Mouse (Mus musculus): ENCODE data around the gene Jak1.

Jak1 gene

DNA sequence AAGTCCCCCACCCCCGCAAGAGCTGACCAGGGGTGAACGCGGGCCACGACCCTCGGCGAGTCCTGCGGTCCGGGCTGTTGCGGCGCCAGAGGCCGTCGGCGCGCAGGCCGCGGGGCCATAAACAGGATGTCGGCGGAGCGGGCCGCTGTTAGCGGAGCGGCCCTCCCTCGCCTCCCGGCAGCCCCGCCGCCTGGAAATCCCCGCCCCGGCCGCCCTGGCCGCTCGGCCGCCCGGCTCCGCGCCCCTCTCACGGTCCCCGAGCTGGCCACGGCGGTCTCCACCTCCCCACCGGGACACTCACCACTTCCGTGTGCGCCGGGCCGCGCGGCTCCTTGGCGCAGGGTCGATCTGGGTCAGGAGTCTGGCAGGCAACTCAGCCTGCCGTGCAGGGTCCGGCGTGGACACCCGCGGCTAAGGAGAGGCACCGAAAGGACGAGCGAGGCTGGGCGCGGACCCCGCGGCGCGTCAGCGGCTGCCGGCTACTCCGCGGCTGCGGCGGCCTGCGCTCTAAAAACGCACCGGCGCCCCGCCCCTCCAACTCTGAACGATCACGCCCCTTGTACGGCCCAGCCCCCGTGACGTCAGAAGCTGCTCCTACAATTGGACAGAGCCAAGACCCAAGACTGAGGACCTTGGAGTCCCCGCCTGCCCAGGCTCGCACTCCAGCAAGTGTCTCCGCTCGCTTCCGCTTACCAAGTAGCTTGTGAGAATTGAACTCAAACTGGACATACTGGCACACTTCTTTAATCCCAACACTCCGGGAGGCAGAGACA, at the start of gene Jak1:
Gene Jak1 (minus strand): TSS at position 542 of the 773 bp plus-strand sequence.
- peak; percentile 98 for DNase-seq

DNA sequence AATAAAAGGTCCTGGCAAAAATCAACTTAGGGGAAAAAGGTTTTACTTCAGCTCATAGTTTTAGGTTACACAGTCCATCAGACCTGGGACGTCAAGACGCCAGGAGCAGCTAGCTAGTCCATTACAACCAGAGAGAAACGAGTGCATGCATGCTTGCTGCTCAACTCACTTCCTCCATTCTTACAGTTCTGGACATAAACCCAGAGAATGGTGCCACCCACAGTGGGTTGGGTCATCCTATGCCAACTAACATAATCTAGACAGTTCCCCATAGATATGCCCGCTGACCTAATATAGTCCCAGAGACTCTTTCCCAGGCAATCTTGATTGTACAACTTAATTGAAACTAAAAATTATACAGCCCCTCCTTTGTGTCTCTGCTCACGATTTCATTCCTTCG, 47.0 kb upstream of the Jak1 start:
- DNase-seq: no peak

DNA sequence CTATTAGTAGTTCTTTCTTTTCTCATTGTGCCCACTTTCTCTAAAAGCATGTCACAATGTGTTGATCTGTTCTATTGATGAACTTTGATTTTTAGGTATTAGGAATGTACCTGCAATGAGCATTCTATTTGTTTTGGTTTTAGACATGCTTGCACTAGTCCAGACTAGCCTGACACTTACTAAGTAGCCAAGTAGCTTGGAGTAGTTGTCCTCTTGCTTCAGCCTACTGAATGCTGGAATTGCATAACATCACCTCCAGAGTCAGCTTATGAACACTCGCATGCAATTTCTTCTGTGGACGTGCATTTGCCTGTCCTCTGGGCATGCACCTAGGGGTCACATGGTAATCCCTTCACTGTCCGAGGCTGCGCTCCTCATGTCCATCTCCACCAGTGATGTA, 43.1 kb upstream of the Jak1 start:
- no peak for DNase-seq

DNA sequence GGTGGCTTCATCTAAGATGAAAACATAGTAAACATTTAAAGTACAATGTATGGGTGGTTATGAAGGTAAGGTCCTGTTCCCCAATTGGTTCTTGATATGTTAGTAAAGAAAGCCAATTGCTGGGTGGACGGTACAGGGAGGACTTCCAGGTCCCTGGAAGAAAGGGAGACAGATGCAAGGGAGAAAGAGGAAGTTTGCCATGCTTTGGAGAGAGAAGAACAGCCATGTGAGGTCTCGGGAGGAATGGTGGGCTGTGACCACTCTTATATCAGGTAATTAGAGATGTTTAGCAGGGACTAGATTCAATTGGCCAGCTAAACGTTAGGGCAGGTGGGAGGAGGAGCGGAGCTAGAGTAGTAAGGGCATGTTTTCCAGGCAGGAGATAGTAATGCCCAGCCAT, 42.2 kb upstream of the Jak1 start:
- no peak for DNase-seq

DNA sequence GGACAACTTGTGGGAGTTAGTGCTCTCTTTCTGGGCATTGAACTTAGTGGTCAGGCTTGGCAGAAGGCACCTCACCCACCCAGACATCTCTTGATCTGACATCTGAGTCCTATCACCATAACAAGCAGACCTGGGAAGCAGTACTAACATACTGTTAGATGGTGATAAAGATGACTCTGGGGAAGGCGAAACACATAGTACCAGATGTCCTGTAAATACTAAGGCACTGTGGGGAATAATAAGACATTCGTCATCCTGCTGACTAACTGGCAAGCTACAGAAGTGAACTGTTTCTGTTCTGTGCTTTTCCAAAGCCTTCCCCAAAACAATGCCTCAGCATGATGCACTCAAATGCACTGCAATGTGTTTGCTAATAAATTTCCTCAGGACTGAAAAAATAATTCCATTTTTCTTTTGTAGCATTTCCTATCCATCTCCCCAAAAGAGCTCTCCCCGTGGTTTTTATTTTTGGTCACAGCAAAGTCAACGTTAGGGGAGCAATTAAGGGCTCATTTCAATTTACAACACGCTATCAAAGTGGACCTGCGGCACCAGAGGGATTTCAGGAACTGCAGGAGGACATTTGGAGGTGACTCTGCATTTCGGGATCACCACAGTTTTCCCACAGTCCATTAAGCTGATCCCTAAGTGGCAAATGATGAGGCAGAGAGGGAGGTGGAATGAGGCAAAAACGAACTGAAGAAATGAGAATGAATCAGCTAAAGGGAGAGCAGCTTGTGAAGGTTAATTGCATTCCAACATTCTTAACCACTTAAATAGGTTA, 41.2 kb upstream of the Jak1 start:
- no peak for DNase-seq

DNA sequence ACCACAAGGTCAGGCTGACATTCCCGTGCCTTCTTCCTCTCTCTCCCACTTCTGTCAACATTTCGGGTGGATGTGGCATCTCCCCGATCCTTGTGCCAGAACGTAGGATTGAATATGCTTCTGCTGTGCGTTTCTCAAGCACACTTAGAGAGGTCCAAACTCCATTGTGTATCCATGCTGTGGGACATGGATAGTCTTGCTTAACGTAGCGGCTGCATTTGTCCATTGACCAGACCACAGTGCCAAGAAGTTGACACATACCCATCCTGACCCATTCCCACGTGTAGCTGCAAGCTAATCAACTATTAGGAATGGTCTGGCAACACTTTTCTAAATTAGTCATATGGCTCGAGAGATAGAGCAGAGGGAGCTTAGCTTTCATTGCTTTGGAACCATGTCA, 40.0 kb upstream of the Jak1 start:
- no peak for DNase-seq

DNA sequence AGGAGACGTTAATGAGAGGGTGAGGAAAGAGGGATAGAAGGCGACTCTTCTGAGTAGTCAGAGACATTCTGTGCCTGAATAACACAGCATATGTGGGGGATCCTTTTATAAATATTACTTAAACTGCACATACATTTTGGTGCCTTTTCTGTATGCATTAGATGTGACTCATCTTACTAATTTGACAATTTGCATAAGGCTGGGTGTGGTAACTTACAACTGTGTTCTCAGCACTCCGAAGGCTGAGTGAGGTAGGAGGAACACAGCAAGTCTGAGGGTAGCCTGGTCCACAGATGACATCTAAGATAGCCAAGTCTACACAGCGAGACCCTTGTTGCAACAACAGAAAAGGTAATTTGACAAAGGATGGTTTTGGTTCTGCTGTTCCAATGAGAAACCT, 39.0 kb upstream of the Jak1 start:
- no peak for DNase-seq

DNA sequence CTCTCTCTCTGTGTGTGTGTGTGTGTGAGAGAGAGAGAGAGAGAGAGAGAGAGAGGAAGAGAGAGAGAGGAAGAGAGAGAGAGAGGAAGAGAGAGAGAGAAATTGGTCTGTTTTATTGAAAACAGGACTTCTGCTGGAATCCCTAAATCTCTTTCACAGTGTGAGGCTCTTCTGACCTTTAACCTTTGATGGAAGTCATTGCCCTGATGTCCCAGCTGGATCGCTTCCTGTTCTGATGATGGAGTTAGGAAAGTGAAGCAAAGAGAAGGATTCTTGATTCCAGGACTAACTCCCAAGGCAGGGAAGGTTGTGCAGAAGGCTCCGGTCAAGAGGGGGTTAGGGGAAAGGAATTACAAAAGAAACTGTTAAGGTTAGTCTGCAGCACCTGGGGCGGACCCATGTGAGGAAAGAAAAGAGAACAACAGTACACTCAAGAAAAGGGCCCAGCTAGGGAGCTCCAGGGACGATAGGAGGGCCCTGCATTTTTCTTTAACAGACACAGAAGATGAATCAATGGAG, 35.4 kb upstream of the Jak1 start:
- DNase-seq: no peak

DNA sequence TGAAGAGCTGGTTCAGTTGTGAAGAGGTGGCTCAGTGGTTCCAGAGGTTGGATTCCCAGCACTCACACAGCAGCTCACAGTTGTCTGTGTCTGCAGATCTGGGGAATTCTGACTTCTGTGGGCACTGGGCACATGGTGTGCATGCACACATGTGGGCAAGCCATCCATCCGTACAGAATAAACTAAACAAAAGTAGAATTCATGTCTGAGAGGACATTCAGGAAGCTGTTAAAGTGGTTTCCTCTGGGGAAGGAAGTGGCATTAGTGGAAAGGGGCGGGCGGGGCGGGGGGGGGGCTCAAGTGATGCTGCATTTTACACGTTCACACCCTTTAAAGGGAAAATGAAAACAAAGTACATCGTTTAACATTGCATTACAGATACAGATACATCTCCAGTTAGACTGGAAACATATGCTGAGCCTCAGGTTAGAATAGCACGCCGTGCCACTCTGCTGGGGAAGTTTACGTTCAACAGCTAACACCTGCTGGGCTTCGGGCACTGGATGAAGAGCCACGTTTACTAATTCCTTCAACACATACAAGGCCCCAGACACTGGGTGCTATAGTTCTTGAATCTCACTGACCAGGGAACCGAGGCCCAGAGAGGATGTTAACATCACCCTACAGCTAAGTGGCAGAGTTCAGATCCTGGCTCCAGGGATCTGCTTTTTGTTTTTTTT, 33.4 kb upstream of the Jak1 start:
- no peak for DNase-seq

DNA sequence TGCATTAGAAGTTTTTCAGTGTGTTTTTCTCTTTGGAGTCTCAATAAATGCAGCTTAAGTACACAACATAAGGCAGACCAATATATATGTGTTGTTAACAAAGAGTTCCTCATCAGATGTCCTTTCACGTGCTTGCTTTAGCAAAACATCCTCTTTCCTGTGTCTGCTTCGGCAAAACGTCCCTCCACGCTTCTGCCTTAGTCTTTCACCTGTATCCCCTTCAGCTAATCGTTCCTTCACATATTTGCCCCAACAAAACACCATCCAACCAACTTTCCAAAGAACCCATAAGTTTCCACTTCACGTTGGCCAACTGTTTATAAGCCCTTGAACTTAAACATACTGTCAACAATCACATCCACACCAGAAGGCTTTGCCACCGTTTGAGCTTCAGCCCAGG, 31.8 kb upstream of the Jak1 start:
- DNase-seq: no peak

DNA sequence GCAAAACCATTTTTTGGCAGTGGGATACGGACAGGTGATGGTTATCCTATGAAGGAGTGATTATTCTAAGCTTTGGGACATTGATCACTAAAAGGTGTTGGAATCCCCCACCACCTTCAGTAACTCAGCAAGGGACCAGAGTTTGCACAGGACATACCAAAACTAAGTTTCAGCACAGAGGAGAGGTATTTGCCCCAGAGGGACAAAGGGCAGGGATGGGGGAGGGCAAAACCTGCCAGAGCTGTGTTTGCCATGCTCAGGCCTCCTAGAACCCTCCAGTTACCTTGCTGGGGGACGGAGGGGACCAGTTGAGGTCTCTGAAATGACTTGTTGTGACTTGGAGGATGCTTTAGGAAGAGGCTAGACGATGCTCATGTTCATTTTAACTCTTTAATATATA, 30.7 kb upstream of the Jak1 start:
- peak; percentile 48 for DNase-seq

DNA sequence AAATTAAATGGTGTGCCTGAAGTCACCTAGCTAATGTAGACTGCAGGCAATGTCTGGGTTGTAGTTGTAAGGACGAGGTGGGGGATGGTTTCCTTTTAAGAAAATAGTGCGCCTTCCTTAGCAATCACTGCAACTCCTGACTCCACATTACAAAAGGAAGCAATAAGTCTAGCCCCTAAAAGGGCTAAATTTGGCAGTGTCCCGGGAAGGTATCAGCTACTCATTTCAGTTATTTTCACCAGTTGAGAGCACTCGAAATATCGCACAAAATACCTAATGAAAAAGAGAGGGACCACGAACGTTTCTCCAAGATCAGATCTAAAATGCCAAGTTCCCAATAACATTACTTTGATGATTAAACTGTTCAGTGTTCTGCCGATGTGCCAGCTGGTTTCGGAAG, 28.6 kb upstream of the Jak1 start:
- DNase-seq: no peak

DNA sequence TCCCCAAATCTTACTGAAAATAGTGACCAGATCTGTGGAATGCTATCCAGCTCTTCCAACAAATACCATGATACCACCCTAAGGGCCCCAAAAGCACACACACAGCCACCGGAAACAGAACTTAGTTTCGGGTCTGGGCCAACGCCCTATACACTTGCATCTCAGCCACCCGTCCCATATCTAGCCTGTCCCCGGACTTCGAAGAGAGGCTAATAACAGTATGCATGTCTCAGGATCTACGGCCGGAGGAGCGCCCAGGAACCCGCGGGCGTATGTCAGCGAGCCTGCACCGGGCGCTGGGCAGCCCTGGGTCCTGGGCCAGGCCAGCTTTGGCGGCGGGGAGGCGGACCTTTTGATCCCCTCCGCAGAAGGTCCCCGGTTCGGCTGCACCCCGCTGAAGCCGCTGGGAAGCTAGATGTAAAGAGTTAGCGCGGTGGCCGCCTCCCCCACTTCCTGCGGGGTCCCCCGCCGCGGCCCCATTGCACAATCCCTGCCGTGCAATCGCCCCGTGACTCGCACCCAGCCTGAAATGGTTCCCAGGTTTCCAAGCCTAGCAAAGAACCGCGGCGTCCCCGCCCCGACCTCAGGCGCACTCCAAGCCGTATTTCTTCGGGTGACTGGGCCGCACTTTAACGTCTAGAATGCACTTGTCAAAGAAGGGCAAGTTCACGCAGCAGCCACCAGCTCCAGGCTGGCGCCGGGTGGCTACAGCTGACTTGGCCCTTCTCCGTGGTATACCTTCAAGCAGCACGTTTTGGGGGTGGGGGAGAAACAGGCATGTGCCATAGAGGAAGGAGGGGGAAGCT, 27.9 kb upstream of the Jak1 start:
- DNase-seq: peak; percentile 69

DNA sequence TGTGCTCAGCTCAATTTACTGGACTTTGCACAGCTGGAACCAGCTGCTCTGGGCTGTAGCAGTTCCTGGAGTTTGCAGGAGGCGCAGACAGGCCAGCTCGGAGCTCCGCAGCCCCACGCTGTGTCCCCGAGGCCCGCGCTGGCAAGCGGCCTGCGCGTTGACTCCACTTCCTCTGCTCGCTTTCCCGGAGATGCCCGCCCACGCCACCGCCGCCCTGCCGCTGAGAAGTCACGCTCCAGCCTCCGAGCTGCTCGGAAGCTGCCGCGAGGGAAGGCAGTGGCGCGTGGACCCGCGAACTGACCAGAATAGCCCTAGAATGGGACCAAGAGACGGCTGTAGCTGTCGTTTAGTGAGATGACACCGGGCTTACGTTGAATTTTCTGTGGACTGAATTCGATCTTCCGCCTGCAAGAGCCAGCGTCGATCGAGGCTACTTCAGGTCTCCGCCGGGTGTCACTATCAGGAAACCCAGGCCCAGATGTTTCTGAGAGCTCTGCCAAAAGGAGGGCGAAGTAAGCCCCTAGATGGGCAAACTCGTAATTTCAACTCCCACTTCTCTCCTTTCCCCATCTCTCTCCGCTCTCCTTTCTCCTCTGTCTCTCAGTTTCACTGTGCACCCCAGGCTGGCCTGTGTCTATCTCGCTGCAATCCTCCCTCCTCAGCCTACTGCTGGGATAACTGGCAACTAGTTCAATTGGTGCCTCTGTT, 27.1 kb upstream of the Jak1 start:
- peak; percentile 92 for DNase-seq

DNA sequence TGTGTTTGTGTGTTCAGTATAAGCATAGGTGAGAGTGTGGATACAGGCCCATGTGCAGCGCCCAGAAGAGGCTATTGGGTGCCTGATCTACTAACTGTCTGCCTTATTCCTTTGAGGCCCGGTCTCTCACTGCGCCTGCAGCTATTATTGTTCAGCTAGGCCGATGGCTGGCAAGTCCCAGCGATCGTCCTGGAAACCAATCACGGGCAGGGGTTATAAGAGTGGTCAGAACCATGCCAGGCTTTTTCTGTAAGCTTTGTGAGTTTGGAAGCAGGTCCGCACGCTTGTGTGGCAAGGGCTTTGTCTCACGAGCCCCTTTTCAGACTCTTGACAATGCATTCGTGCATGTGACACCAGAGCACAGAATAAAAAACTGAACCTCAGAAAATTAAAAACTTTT, 23.2 kb upstream of the Jak1 start:
- DNase-seq: no peak

DNA sequence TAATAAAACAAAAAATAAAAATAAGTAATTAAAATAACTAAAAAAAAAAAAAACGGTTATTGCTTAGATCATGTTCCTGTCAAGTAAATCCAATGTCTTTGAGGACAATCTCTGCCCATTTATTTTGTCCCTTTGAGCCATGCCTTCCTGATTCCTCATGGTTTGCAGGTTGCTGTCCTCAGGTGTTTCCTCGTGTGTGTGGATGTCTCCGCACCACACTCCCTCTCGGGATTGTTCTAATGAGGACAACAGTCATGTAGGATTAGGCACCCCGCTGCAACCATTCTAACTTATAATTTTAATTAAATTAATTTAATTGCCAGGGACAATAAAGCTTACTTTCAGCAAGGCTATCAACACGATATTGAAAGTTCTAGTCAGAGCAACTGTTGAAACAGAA, 21.5 kb upstream of the Jak1 start:
- no peak for DNase-seq

DNA sequence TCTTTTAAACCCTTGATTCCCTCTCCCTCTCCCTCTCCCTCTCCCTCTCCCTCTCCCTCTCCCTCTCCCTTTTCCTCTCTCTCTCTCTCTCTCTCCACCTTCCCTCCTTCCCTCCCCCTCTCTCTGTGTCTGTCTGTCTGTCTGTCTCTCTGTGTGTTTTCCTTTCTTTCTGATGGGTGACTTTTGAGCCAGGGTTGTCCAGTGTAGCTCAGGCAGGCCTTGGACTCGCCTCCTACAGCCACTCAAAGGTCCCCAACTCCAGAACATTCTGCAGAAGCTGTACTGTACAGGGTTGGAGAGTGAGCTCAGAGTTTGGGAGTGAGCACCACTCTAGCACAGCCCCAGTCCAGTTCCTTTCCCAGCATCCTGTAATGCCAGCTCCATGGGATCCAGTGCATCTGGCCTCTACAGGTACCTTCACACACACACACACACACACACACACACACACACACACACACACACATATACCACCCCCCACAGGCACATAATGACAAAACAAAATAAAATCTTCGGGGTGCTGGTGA, 20.9 kb upstream of the Jak1 start:
- no peak for DNase-seq

DNA sequence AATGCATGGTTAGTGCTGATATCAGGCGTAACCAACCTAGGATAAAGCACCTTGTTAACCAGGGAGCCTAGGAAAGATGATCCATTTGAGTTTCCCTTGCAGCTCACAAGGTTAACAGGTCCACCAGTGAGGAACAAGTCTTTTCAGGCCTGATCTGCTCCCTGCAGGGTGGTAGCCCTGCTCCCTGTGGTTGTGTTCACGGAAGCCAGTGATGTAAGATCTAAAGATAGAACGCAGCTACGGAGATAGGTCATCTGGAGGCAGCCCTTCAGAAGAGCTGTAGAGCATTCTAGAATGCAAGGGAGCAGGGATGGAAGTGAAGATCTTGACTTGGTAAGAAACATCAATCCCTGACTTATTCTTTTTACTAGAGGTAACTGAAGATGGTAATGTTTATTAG, 18.9 kb upstream of the Jak1 start:
- DNase-seq: no peak

DNA sequence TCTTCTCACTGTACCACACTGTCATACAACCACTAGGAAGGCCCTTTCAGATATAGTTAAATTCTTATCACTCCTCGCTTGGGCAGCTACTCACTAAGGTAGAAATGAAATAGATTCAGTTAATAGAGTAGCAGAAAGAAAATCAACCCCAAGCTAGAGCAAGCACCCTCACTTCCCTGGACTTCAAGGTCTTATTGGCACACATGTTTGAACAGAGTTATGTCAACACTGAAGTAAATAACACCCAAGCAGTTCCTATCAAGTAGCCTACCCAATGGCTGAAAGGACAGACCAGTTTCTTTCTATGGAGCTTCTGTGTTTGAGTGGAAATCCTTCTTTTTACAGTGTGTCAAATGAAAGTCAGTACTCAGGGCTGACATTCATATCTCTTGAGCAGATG, 17.2 kb upstream of the Jak1 start:
- no peak for DNase-seq

DNA sequence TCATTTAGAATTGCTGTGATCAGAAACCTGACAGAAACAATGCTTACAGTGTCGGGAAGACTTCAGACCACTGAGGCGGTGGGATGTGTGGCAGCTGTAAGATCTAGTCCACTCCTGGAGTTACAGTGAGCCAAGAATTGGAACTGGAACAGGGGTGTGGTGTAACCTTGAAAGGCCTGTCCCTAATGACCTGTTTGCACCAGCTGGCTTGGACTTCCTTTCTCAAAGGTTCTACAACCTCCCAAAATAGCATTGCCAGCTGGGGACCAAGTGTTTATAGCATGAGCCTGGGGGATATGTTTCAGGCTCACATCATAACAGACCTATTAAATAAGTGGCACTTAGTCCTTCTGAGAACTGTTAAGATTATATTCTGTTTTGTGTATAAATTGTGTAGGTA, 15.0 kb upstream of the Jak1 start:
- no peak for DNase-seq

DNA sequence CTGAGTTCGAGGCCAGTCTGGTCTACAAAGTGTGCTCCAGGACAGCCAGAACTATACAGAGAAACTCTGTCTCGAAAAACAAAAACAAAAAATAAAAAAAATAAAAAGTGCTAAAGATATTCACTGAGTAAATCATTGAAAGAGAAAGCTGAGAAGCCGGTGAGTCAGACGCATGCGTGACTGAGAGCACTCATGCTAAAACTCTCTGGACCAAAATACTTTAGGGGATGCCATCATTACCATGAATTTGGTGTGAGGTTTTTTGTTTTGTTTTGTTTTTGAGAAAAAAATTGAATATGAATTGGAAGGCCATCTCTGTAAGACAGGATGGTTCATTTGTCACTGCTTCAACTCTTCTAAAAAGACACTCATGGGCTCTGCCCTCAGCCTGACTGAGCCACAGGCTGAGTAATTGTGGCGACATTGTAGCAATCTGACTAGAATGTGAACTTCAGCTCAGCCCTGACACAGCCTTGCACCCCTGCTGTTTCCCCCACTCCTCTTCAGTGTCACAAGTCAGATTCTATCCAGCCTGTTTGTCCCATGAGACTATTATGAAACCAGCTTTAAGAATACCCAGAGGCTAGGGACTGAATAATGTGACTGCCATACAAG, 11.5 kb upstream of the Jak1 start:
- no peak for DNase-seq

DNA sequence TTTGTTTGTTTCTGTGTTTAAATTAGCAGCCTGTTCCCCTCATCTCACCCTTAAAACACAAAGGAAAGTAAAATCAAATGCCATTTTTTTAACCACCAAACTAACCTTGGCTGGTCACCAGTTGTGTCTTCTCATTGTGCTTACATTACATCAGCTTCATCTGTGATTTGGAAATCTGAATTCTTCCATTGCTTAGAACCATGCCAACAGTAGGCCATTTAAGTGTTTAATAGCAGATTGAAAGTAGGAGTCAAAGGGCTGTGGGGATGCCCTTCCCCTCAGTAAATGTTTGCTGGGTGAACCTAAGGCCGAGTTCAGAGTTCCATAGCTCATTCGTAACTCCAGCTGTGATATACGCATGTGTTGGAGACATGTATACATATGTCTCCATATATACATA, 10.8 kb upstream of the Jak1 start:
- no peak for DNase-seq

Measured in kidney, adult 11 months (tissue).